Mouse (Mus musculus) kidney, adult 18-20 months (tissue): ENCODE results near the gene Tmem95.
"Not testable (repeated sequence)": the region's sequence is repeated elsewhere in the genome, so short reads cannot be mapped to it uniquely, and the experiment has no call there.

Experiments
- DNase-seq: peaks from one replicate; pipeline ENCODE4 v3.0.0; 2021

Tmem95 gene

GRCm38 (mm10) chr11:69877878-69878277 is at the start of gene Tmem95:
TSS of gene Tmem95 (minus strand) at chr11:69878018.
- no peak for DNase-seq

- DNase-seq: no peak
Observed at GRCm38 (mm10) chr11:69927501-69927900, 49.7 kb upstream of the Tmem95 start.

GRCm38 (mm10) chr11:69922796-69923195 is 45.0 kb upstream of the Tmem95 start:
- no peak for DNase-seq

GRCm38 (mm10) chr11:69922012-69922756 is 44.4 kb upstream of the Tmem95 start:
- no peak for DNase-seq

GRCm38 (mm10) chr11:69921114-69922011 is 43.5 kb upstream of the Tmem95 start, which contains the start of gene Eif5a:
TSS of gene Eif5a (minus strand) at chr11:69921958.
- DNase-seq: peak; percentile 100

GRCm38 (mm10) chr11:69920266-69921031 is 42.6 kb upstream of the Tmem95 start:
- DNase-seq: peak; percentile 50

GRCm38 (mm10) chr11:69919661-69920265 is 41.9 kb upstream of the Tmem95 start:
- peak; percentile 88 for DNase-seq

- no peak for DNase-seq
Observed at GRCm38 (mm10) chr11:69919053-69919452, 41.2 kb upstream of the Tmem95 start.

GRCm38 (mm10) chr11:69918118-69918517 is 40.3 kb upstream of the Tmem95 start:
- DNase-seq: no peak

GRCm38 (mm10) chr11:69917379-69917948 is 39.6 kb upstream of the Tmem95 start:
- DNase-seq: no peak

GRCm38 (mm10) chr11:69916652-69917378 is 39.0 kb upstream of the Tmem95 start:
- DNase-seq: not testable (repeated sequence)

GRCm38 (mm10) chr11:69915667-69916627 is 38.1 kb upstream of the Tmem95 start:
- DNase-seq: no peak

GRCm38 (mm10) chr11:69914917-69915430 is 37.2 kb upstream of the Tmem95 start:
- no peak for DNase-seq

- DNase-seq: no peak
Observed at GRCm38 (mm10) chr11:69914372-69914764, 36.5 kb upstream of the Tmem95 start.

GRCm38 (mm10) chr11:69913554-69914371 is 35.9 kb upstream of the Tmem95 start, which contains the start of gene Gps2:
TSS of gene Gps2 (plus strand) at chr11:69913888.
- DNase-seq: peak; percentile 94

GRCm38 (mm10) chr11:69912716-69913530 is 35.1 kb upstream of the Tmem95 start:
- DNase-seq: no peak

GRCm38 (mm10) chr11:69911701-69912100 is 33.9 kb upstream of the Tmem95 start:
- DNase-seq: no peak
